Mouse (Mus musculus) stomach, adult 2 months (tissue): ENCODE measurements around the gene Syp. TPM values are rescaled to one million over a fixed set of nuclear protein-coding genes. Genes with fewer than 3 reads are reported as not detected.

ENCODE experiments used
- polyA plus RNA-seq: library from polyadenylated mRNA; depleted of rRNA; stranded (reverse); fragments of >200 nt; gene quantifications from 2 replicates; pipeline ENCODE4 v1.2.3, GENCODE M21; 2012; rRNA removed

Syp gene
- polyA plus RNA-seq, result 3.9 and 4.8 TPM in 2 replicates

DNA sequence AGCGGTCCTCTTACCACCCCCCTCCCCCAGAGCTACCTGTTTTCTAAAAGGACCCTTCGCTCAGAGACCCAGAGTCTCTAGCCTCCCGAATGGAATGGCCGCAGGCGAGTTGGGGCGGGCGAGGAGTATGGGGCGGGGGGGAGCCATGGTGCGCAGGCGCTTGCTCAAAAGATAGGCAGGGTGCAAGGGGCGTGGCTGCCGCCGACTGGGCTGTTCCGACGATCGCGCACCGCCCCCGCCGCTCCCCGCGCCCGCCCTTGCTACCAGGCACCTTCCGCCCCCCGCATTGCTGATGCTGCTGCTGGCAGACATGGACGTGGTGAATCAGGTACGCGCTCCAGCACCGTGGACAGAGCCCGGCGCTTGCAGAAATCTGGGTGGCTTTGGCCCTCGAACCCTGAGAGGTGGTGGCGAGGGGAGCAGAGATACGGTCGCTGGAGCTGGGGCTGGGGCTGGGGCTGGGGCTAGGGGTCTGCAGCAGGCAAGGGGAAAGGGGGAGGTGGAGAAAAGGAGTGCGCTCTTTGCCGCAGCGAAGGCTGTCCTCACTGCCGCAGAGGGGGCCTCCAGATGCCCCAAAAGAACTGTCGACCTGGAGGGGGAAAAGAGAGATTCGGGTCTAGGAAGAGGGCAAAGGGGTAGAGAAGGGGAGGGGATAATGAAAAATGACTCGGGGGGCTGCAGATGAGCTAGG is at the start of gene Syp:
Gene Syp (plus strand): TSS at position 71 of the 691 bp plus-strand sequence.

DNA sequence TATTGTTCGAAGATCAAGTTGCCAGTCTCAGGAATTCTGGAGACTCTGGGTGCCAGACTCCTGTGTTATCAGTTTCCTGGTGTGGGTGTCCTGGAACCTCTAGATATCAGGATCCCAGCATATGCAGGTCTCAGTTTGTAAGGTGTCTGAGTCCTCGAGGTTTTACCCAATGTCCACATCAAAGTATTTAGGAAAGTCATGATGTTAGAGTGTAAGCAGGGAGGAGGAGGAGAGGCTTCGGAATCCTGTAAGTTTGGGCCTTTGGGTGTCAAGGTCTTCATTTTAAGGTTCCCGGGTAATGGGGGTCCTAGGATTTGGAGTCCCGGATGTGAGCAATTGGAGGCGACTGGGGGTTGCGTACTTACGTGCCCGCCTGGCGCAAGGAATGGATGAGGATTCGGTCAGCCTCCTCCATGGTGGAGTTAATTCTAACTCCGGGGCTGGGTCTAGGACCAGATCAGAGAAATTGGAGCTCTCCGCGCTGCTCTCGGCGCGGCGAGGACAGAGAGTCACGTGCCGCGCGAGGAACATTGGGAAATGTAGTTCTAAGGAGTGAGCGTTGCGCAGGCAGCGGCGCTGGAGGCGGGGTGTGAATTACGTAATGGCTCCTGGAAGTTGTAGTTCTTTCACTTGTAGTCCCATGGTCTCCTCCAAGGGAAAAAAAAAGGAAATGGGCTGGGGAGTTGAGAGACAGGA is 33.2 kb upstream of the Syp start, which contains the start of gene Ccdc22:
Gene Ccdc22 (minus strand): TSS at position 639 of the 696 bp plus-strand sequence.

DNA sequence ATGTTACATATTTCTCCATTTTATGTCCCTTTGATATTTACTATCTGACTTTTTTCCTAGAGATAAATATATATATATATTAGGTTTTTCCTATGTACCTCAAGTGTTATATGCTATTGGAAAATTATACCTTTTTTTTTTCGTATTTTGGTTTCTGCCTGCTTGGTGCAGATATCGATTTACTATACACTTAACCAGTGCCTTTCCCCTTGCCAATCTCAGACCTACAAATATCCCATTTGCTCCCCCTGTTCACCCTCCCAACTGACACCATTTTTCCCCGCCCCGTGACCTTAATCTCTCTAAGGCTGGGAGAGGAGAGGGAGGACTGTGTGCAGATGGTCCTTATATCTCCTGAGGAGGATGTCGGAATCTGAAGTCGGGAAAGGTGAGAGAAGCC is 31.5 kb upstream of the Syp start, which contains the start of gene Cacna1f:
Gene Cacna1f (plus strand): TSS at position 301 of the 400 bp plus-strand sequence.

DNA sequence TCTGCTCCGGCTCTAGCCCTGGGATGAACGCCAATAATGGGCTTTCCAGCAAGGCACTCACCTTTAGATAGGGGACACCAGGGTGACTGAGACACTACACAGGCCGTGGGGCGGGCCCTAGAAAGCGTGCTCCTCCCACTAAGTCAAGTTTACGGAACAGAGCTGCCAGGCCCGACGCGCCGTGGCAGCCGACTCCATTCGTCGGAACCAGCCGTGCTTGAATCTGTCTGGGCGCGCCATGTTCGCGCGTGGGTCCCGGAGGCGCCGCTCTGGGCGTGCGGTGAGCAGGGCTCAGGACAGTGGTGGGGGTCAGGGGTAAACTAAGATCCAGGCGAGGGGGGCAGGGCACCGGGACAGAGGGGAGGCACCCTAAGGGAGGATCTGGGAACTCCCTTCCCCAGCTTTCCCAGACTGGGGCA is 19.0 kb downstream of the Syp start, which contains the start of gene Prickle3:
Gene Prickle3 (plus strand): TSS at position 40 of the 419 bp plus-strand sequence.

DNA sequence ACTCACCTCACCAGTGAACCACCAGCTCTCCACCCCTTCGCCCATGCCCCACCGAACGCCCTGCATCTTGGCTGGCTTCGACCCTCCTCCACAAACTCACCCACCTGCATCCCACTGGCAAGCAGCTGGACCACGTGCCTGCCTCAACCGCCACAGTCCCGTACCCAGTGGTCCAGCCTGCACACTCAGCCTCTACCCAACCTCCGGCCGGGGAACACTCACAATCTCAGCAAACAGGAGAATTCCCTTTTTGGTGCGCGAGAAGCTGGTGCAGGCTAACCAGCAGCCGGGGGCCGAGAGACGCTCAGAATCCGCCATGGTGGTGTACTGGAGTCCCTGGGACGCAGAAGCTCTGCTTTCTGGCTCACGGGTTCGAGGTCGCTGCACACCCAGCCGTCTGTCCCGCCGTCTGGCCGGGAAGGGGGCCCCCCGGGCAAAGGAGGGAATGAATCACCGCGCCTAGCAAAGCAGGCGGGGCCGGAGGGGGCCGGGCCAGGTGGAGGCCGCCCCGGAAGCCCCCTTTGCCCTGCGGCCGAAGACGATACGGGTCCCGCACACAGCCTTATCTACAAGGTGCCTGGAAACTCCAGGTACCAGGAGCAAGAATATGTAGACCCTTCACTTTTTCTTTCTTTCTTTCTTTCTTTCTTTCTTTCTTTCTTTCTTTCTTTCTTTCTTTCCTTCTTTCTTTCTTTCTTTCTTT is 32.8 kb downstream of the Syp start, which contains the start of gene Plp2:
Gene Plp2 (minus strand): TSS at position 470 of the 703 bp plus-strand sequence.

DNA sequence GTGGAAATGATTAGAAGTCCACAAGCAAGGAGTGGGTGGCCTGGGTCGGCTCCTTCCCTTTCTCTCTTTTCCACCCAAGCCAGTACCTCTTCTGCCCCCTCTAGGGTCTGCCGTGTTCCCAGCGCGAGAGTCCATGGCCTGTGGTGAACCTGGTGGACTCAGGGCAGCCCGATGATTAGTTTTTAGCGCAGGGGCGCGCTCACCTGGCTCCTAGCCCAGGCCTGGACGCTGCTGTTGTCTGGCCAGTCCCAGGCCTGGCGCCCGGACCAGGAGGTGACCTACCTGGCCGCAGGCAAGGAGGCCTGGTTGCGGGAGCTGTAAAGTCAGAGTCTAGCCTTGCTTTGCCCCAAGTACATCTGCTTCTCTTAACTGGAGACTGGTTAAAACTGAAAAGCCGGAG is 42.6 kb downstream of the Syp start, which contains the start of gene Magix:
Gene Magix (minus strand): TSS at position 388 of the 400 bp plus-strand sequence.

DNA sequence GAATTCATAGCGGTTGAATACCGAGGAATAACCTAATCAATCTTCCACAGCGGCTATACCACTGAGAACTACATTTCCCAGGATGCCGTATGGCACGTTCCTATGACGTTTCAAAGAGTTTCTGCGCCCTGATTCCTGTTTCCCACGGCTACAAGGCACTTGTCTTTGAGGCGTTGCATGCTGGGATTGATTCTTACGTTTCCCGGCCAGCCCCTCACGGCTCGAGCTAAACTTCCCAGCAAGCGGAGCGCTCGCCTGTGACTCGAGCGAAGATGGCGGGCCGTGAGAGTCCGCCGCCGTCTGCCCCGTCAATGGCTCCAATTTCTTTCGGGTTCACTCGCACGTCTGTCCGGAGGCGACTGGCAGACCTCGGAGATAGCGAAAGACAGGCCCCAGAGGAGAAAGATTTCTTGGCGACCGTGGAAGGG is 58.7 kb downstream of the Syp start, which contains the start of gene Gpkow:
Gene Gpkow (plus strand): TSS at position 178 of the 428 bp plus-strand sequence.

Other genes with a start within 250 kb of the Syp start
- gene Foxp3, start 64.8 kb upstream of the Syp start, polyA plus RNA-seq, result 0.13 TPM in 2 replicates
- 0.87 and 1.4 TPM in 2 replicates for gene Ppp1r3f, start 64.2 kb upstream of the Syp start, polyA plus RNA-seq
- 9.9 and 11.3 TPM in 2 replicates for gene Ccdc22, start 33.0 kb upstream of the Syp start, polyA plus RNA-seq
- gene Cacna1f, start 31.4 kb upstream of the Syp start, polyA plus RNA-seq, result 0.01 TPM in 1 of 2 replicates, not detected in the other
- 26.6 and 28.9 TPM in 2 replicates for gene Prickle3, start 18.8 kb downstream of the Syp start, polyA plus RNA-seq
- 137 and 146 TPM in 2 replicates for gene Plp2, start 32.9 kb downstream of the Syp start, polyA plus RNA-seq
- 6.1 and 6.6 TPM in 2 replicates for gene Magix, start 42.8 kb downstream of the Syp start, polyA plus RNA-seq
- 0.92 and 1.5 TPM in 2 replicates for gene Gpkow, start 58.7 kb downstream of the Syp start, polyA plus RNA-seq
- 18.3 and 20.3 TPM in 2 replicates for gene Wdr45, start 75.9 kb downstream of the Syp start, polyA plus RNA-seq
- gene Gm45208, start 83.8 kb downstream of the Syp start, polyA plus RNA-seq, result 0.22 TPM in 1 of 2 replicates, not detected in the other
- 30.1 and 36.8 TPM in 2 replicates for gene Praf2, start 90.0 kb downstream of the Syp start, polyA plus RNA-seq
- 20.8 and 24.6 TPM in 2 replicates for gene Ccdc120, start 112.4 kb downstream of the Syp start, polyA plus RNA-seq
- gene Tfe3, start 124.1 kb downstream of the Syp start, polyA plus RNA-seq, result 13.1 and 13.4 TPM in 2 replicates
- 6.6 and 7.6 TPM in 2 replicates for gene Gripap1, start 151.3 kb downstream of the Syp start, polyA plus RNA-seq
- gene Kcnd1, start 183.8 kb downstream of the Syp start, polyA plus RNA-seq, result 0.38 and 0.56 TPM in 2 replicates
- gene Otud5, start 202.9 kb downstream of the Syp start, polyA plus RNA-seq, result 21.1 and 23.3 TPM in 2 replicates
- 7.4 and 8.8 TPM in 2 replicates for gene Pim2, start 239.8 kb downstream of the Syp start, polyA plus RNA-seq
- gene Slc35a2, start 245.6 kb downstream of the Syp start, polyA plus RNA-seq, result 74.9 and 99.5 TPM in 2 replicates